Mouse (Mus musculus) liver, adult 2 months (tissue): ENCODE results near the gene Ankrd24.

ENCODE experiments used
- CTCF ChIP-seq: fragments of 200-500 bp; IDR thresholded peaks from 2 replicates; pipeline ENCODE4 v1.5.1; 2011; ENCODE audit warnings: low read depth, low read length, control low read depth
- POLR2A ChIP-seq: fragments of 200-500 bp; IDR thresholded peaks from 2 replicates; pipeline ENCODE4 v1.6.1; 2011; ENCODE audit warnings: low read length, control low read depth; ENCODE audit not compliant: insufficient read depth; ENCODE audit errors: extremely low read depth

GRCm38 (mm10) chr10:81579967-81580366, 48.4 kb upstream of the Ankrd24 start:
- TF ChIP-seq CTCF (no peak), POLR2A (no peak)
